Mouse (Mus musculus): ENCODE measurements around the gene Mest. TPM values are rescaled to one million over a fixed set of nuclear protein-coding genes. Genes with fewer than 3 reads are reported as not detected.

The Mest gene
- polyA plus RNA-seq, 1 experiment from 2014 or later = 2,705 TPM

- 53% methylated on average over 10 of the region's 10 CpGs for WGBS
- Histone ChIP-seq H3K4me2 (ENCODE audit: low read length) (peak overlapping the region; percentile 81), H3K9me3 (ENCODE audit: control insufficient read depth, low read length) (peaks cover 45% of the 10 kb centered on the region), H3K4me3 (ENCODE audit: control insufficient read depth in 1 of 2, insufficient read depth in 1 of 2, low read depth in 1 of 2, low read length in 2 of 2) (peak overlapping the region; percentile 54 to 77), H3K9ac (ENCODE audit: low read length) (peak overlapping the region; percentile 77), H3K4me1 (ENCODE audit: control insufficient read depth in 2 of 2, insufficient read depth in 2 of 2, low read length in 2 of 2) (peaks cover 0 to 3% of the 10 kb centered on the region in 2 experiments; a peak in 1 of 4 replicates), H3K27ac (replicated peaks in 1 of 2; ENCODE audit: control insufficient read depth in 1 of 2, insufficient read depth in 1 of 2, low read depth in 2 of 2, low read length in 2 of 2) (peak overlapping the region; percentile 77 to 82), H3K36me3 (ENCODE audit: control insufficient read depth, insufficient read depth, low read length) (peaks cover 38% of the 10 kb centered on the region), H3K27me3 (ENCODE audit: control insufficient read depth, insufficient read depth, low read length) (no peaks in the 10 kb centered on the region)
- no peak for ATAC-seq (ENCODE audit: insufficient number of reproducible peaks, insufficient read depth, low FRiP score, low read depth)
These were observed 15.9 kb downstream of the Mest start for GRCm38 (mm10) chr6:30739177-30739747.

- 0 out of 2 replicates have a peak, but pooled peaks cover 1% of the 10 kb centered on the region for H3K9me3 ChIP-seq (ENCODE audit: control insufficient read depth, low read length)
- 76% methylated on average over 10 of the region's 10 CpGs for WGBS
- ATAC-seq (ENCODE audit: insufficient number of reproducible peaks, insufficient read depth, low FRiP score, low read depth) = no peak
- H3K36me3 ChIP-seq (ENCODE audit: control insufficient read depth, insufficient read depth, low read length) = peaks cover 92% of the 10 kb centered on the region
- no peak overlapping the region for H3K4me3 ChIP-seq (ENCODE audit: control insufficient read depth in 1 of 2, insufficient read depth in 1 of 2, low read depth in 1 of 2, low read length in 2 of 2)
- H3K9ac ChIP-seq (ENCODE audit: low read length) = no peak overlapping the region; the same call in 1 of the 2 replicates
- H3K4me2 ChIP-seq (ENCODE audit: low read length) = no peak overlapping the region
- no peak overlapping the region for H3K27ac ChIP-seq (replicated peaks in 1 of 2; ENCODE audit: control insufficient read depth in 1 of 2, insufficient read depth in 1 of 2, low read depth in 2 of 2, low read length in 2 of 2)
- no peaks in the 10 kb centered on the region for H3K27me3 ChIP-seq (ENCODE audit: control insufficient read depth, insufficient read depth, low read length)
- peaks cover 0 to 3% of the 10 kb centered on the region in 2 experiments; a peak in 1 of 4 replicates for H3K4me1 ChIP-seq (ENCODE audit: control insufficient read depth in 2 of 2, insufficient read depth in 2 of 2, low read length in 2 of 2)
These were observed 21.5 kb downstream of the Mest start for GRCm38 (mm10) chr6:30744846-30745245.

GRCm38 (mm10) chr6:30745591-30745990 lies 22.2 kb downstream of the Mest start:
- H3K9me3 ChIP-seq (ENCODE audit: control insufficient read depth, low read length) = no peaks in the 10 kb centered on the region
- 56% methylated on average over 7 of the region's 7 CpGs for WGBS
- H3K4me2 ChIP-seq (ENCODE audit: low read length) = no peak overlapping the region
- H3K4me1 ChIP-seq (ENCODE audit: control insufficient read depth in 2 of 2, insufficient read depth in 2 of 2, low read length in 2 of 2) = peaks cover 0 to 3% of the 10 kb centered on the region in 2 experiments; a peak in 1 of 4 replicates
- H3K27me3 ChIP-seq (ENCODE audit: control insufficient read depth, insufficient read depth, low read length) = no peaks in the 10 kb centered on the region
- no peak overlapping the region for H3K27ac ChIP-seq (replicated peaks in 1 of 2; ENCODE audit: control insufficient read depth in 1 of 2, insufficient read depth in 1 of 2, low read depth in 2 of 2, low read length in 2 of 2)
- H3K36me3 ChIP-seq (ENCODE audit: control insufficient read depth, insufficient read depth, low read length) = peaks cover 90% of the 10 kb centered on the region
- H3K9ac ChIP-seq (ENCODE audit: low read length) = no peak overlapping the region
- ATAC-seq (ENCODE audit: insufficient number of reproducible peaks, insufficient read depth, low FRiP score, low read depth) = no peak
- H3K4me3 ChIP-seq (ENCODE audit: control insufficient read depth in 1 of 2, insufficient read depth in 1 of 2, low read depth in 1 of 2, low read length in 2 of 2) = no peak overlapping the region

- no peak overlapping the region for H3K27ac ChIP-seq (replicated peaks in 1 of 2; ENCODE audit: control insufficient read depth in 1 of 2, insufficient read depth in 1 of 2, low read depth in 2 of 2, low read length in 2 of 2)
- peaks cover 74% of the 10 kb centered on the region for H3K36me3 ChIP-seq (ENCODE audit: control insufficient read depth, insufficient read depth, low read length)
- no peak overlapping the region for H3K4me2 ChIP-seq (ENCODE audit: low read length)
- 70% methylated on average over 7 of the region's 7 CpGs for WGBS
- no peaks in the 10 kb centered on the region for H3K27me3 ChIP-seq (ENCODE audit: control insufficient read depth, insufficient read depth, low read length)
- no peak overlapping the region for H3K9ac ChIP-seq (ENCODE audit: low read length)
- no peaks in the 10 kb centered on the region for H3K9me3 ChIP-seq (ENCODE audit: control insufficient read depth, low read length)
- ATAC-seq (ENCODE audit: insufficient number of reproducible peaks, insufficient read depth, low FRiP score, low read depth) = no peak
- no peak overlapping the region for H3K4me3 ChIP-seq (ENCODE audit: control insufficient read depth in 1 of 2, insufficient read depth in 1 of 2, low read depth in 1 of 2, low read length in 2 of 2)
- peaks cover 0 to 8% of the 10 kb centered on the region in 2 experiments; a peak in 1 of 4 replicates for H3K4me1 ChIP-seq (ENCODE audit: control insufficient read depth in 2 of 2, insufficient read depth in 2 of 2, low read length in 2 of 2)
These were observed 24.4 kb downstream of the Mest start for GRCm38 (mm10) chr6:30747631-30748357.

DNA sequence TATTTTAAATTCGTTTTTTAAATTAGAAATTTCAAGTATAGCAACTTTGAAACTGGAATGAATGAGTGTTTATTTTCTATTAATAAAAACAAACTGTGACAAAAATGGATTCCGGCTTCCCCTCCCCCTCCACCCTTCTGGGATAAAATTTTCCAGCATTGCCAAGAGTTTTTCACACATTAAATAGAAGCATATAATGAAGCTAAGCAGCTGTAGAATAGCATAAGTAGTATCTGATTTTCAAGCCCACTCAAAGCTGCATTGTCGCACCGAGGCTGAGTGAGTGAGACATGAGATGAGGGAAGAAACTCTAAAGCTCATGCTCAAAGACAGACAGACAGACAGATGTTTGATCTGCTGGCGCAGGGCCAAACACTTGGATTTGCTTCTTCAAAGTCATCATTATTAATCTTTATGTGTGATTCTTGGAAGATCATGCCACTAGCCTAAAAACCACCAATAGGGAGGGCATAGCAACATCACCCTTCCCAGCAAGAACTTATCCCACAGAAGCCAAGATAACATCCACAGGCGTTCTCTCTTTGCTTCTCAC lies 25.1 kb downstream of the Mest start:
- WGBS = 65% methylated on average over 6 of the region's 6 CpGs
- Histone ChIP-seq H3K4me2 (ENCODE audit: low read length) (no peak overlapping the region), H3K27me3 (ENCODE audit: control insufficient read depth, insufficient read depth, low read length) (no peaks in the 10 kb centered on the region), H3K27ac (replicated peaks in 1 of 2; ENCODE audit: control insufficient read depth in 1 of 2, insufficient read depth in 1 of 2, low read depth in 2 of 2, low read length in 2 of 2) (no peak overlapping the region), H3K9me3 (ENCODE audit: control insufficient read depth, low read length) (no peaks in the 10 kb centered on the region), H3K9ac (ENCODE audit: low read length) (no peak overlapping the region), H3K4me3 (ENCODE audit: control insufficient read depth in 1 of 2, insufficient read depth in 1 of 2, low read depth in 1 of 2, low read length in 2 of 2) (no peak overlapping the region), H3K36me3 (ENCODE audit: control insufficient read depth, insufficient read depth, low read length) (peaks cover 68% of the 10 kb centered on the region), H3K4me1 (ENCODE audit: control insufficient read depth in 2 of 2, insufficient read depth in 2 of 2, low read length in 2 of 2) (peaks cover 0 to 8% of the 10 kb centered on the region in 2 experiments; a peak in 1 of 4 replicates)
- no peak for ATAC-seq (ENCODE audit: insufficient number of reproducible peaks, insufficient read depth, low FRiP score, low read depth)

DNA sequence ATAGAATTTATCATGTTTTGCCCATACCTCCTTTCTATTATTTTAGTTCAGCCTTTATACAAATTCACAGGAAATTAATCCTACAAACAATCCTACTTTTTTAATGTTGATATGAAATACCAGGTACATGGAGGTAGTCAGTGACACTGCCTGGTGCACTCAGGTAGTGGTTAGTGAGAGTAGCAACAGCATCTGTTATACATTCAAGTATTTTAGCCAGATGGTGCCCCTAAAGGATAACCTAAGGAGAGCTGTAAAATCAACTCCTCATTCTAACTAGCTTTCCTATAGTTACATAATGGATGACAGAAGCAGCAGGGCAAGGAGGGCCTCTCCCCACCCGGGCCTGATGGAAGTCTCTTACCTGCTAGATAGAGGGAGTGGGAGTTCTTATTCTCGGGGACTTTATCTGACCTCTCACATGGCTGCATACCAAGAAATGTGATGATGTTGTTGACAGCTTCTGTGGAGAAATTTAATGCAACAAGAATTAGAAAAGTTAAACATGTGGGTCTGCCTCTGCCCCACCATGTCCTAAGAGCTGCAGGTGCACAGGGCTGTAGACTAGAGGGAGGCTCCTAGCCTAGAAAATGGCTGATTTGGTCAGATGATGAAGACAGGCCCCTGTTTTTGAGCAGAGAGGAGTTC lies 25.8 kb downstream of the Mest start:
- ATAC-seq (ENCODE audit: insufficient number of reproducible peaks, insufficient read depth, low FRiP score, low read depth) = peak; percentile 40; the same call in 1 of the 2 replicates
- Histone ChIP-seq H3K36me3 (ENCODE audit: control insufficient read depth, insufficient read depth, low read length) (peaks cover 60% of the 10 kb centered on the region), H3K4me2 (ENCODE audit: low read length) (no peak overlapping the region), H3K9me3 (ENCODE audit: control insufficient read depth, low read length) (no peaks in the 10 kb centered on the region), H3K27ac (replicated peaks in 1 of 2; ENCODE audit: control insufficient read depth in 1 of 2, insufficient read depth in 1 of 2, low read depth in 2 of 2, low read length in 2 of 2) (peak overlapping the region in 1 of 2 experiments; percentile 37; a peak in 1 of 4 replicates), H3K4me3 (ENCODE audit: control insufficient read depth in 1 of 2, insufficient read depth in 1 of 2, low read depth in 1 of 2, low read length in 2 of 2) (no peak overlapping the region), H3K27me3 (ENCODE audit: control insufficient read depth, insufficient read depth, low read length) (no peaks in the 10 kb centered on the region), H3K9ac (ENCODE audit: low read length) (no peak overlapping the region), H3K4me1 (ENCODE audit: control insufficient read depth in 2 of 2, insufficient read depth in 2 of 2, low read length in 2 of 2) (peaks cover 0 to 8% of the 10 kb centered on the region in 2 experiments; a peak in 1 of 4 replicates)
- 19% methylated on average over 2 of the region's 2 CpGs for WGBS

DNA sequence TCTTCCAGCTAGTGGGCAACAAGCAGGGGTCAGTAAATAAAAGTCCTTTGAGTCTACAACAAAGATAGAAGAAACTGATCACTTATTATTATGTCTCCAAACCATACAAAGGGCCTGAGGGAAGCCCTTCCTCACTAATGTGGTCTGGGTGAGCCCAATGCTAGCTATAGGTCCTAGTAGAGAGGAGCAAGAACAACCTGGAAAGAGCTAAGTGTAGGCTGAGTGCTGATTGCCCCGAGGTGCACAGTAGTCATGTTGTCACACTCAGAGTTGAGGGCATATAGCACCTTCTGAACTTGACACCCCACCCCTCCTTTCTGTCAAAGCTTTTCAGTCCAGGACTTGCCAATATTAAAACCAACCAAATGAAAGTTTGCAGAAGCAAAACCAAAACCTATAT lies 26.5 kb downstream of the Mest start:
- 52% methylated on average over 1 of the region's 1 CpGs for WGBS
- Histone ChIP-seq H3K4me2 (ENCODE audit: low read length) (no peak overlapping the region), H3K27me3 (ENCODE audit: control insufficient read depth, insufficient read depth, low read length) (no peaks in the 10 kb centered on the region), H3K27ac (replicated peaks in 1 of 2; ENCODE audit: control insufficient read depth in 1 of 2, insufficient read depth in 1 of 2, low read depth in 2 of 2, low read length in 2 of 2) (no peak overlapping the region), H3K9ac (ENCODE audit: low read length) (no peak overlapping the region), H3K4me1 (ENCODE audit: control insufficient read depth in 2 of 2, insufficient read depth in 2 of 2, low read length in 2 of 2) (peaks cover 0 to 8% of the 10 kb centered on the region in 2 experiments; a peak in 1 of 4 replicates), H3K4me3 (ENCODE audit: control insufficient read depth in 1 of 2, insufficient read depth in 1 of 2, low read depth in 1 of 2, low read length in 2 of 2) (no peak overlapping the region), H3K9me3 (ENCODE audit: control insufficient read depth, low read length) (no peaks in the 10 kb centered on the region), H3K36me3 (ENCODE audit: control insufficient read depth, insufficient read depth, low read length) (peaks cover 55% of the 10 kb centered on the region)
- peak; percentile 41 for ATAC-seq (ENCODE audit: insufficient number of reproducible peaks, insufficient read depth, low FRiP score, low read depth)
